Mouse (Mus musculus): ENCODE measurements around the gene Gopc. TPM values are rescaled to one million over a fixed set of nuclear protein-coding genes. Genes with fewer than 3 reads are reported as not detected.

Gopc gene
- polyA plus RNA-seq (2012; rRNA removed; ENCODE audit: low replicate concordance) = 5.0 and 7.6 TPM in 2 replicates

GRCm38 (mm10) chr10:52381845-52382591, at the start of gene Gopc:
Gene Gopc (minus strand): TSS chr10:52382124.

GRCm38 (mm10) chr10:52417299-52417997, 35.5 kb upstream of the Gopc start, which contains the start of gene Nus1:
Gene Nus1 (plus strand): TSS chr10:52417547.

GRCm38 (mm10) chr10:52388922-52389430, 7.1 kb upstream of the Gopc start, which contains the start of gene Nepn:
Gene Nepn (plus strand): TSS chr10:52388972.

GRCm38 (mm10) chr10:52358467-52358866, 23.5 kb downstream of the Gopc start, which contains the start of gene Gm26741:
Gene Gm26741 (plus strand): TSS chr10:52358767.

Other genes starting within 250 kb of the Gopc start
- 0.06 TPM in 1 of 2 replicates, not detected in the other for gene Ros1, start 186.9 kb downstream of the Gopc start, polyA plus RNA-seq (2012; rRNA removed; ENCODE audit: low replicate concordance)
- gene Dcbld1, start 148.5 kb downstream of the Gopc start, polyA plus RNA-seq (2012; rRNA removed; ENCODE audit: low replicate concordance) = 3.3 and 4.4 TPM in 2 replicates
- not detected in 2 replicates for gene Gm26741, start 23.4 kb downstream of the Gopc start, polyA plus RNA-seq (2012; rRNA removed; ENCODE audit: low replicate concordance)
- 0.26 and 3.5 TPM in 2 replicates for gene Nepn, start 6.8 kb upstream of the Gopc start, polyA plus RNA-seq (2012; rRNA removed; ENCODE audit: low replicate concordance)
- 12.2 and 16.3 TPM in 2 replicates for gene Nus1, start 35.4 kb upstream of the Gopc start, polyA plus RNA-seq (2012; rRNA removed; ENCODE audit: low replicate concordance)